ENCODE assay signal across 21 mouse cellular contexts in the genomic region with DNA sequence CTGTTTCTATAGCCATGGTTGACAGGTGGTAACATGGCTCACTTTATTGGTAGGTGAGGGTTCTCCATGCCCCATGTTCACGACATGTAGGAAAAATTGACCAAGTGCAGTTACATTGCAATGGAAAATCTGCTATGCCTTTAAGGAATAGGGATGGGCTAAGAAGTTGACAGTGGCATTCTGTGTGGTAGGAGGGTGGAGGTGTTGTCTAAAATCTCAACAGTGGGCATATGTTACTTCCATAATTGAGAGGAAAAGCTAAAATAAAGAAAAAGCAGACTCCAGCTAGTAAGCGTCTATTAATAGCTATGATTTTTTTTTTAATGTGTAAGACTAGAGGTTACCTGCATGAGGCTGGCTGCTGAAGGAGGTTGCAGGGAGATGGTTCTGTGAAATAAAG.
"Had no signal": no experiment of that assay in that cellular context is flagged by ENCODE, and none has a peak within 500 bp of the region (broad histone marks: within the 10 kb centered on the region; RNA-seq: fewer than 3 reads in every experiment).

No protein-coding gene starts in this region.

- DNase-seq: heart, postnatal 10 days; heart, postnatal 14 days; heart, postnatal 36 days; kidney, adult 11 months; kidney, adult 18-20 months; kidney, adult 2 months; kidney, adult 8-10 months; kidney, adult 9 months; kidney, postnatal 10 days; kidney, postnatal 14 days; kidney, postnatal 25 days; kidney, postnatal 36 days; kidney, postnatal 4 days; layer of hippocampus, adult 9-11 months; layer of hippocampus, postnatal 36 days had no signal

- ATAC-seq: hindbrain, embryonic 16.5 days; hindbrain, postnatal 0 days; inflammation-experienced regulatory T-cells, adult 6 months; intestine, embryonic 15.5 days; intestine, embryonic 16.5 days; intestine, postnatal 0 days had no signal
